Mouse (Mus musculus) testis, adult 2 months (tissue): Measurements from ENCODE around the gene Olfr288. TPM values are rescaled to one million over a fixed set of nuclear protein-coding genes. Genes with fewer than 3 reads are reported as not detected.
A peak's percentile ranks its signal among the peaks of the same experiment; 100 is the strongest.

ENCODE experiments used
- H3K27ac ChIP-seq: fragments of 200-500 bp; 2 replicates; pipeline ENCODE4 v1.5.1; 2012; ENCODE audit warnings: low read depth, low read length; ENCODE audit not compliant: control insufficient read depth, insufficient read depth
- H3K27me3 ChIP-seq: fragments of 200-500 bp; 2 replicates; pipeline ENCODE4 v1.6.1; 2012; ENCODE audit warnings: mild to moderate bottlenecking, low read length, moderate library complexity; ENCODE audit not compliant: control insufficient read depth, insufficient read depth
- H3K36me3 ChIP-seq: fragments of 200-500 bp; 2 replicates; pipeline ENCODE4 v1.6.1; 2012; ENCODE audit warnings: mild to moderate bottlenecking, low read length; ENCODE audit not compliant: control insufficient read depth, insufficient read depth
- H3K4me1 ChIP-seq: fragments of 200-500 bp; 2 replicates; pipeline ENCODE4 v1.6.1; 2012; ENCODE audit warnings: low read length; ENCODE audit not compliant: control insufficient read depth, insufficient read depth
- H3K4me3 ChIP-seq: fragments of 200-500 bp; 2 replicates; pipeline ENCODE4 v1.5.1; 2012; ENCODE audit warnings: low read depth, mild to moderate bottlenecking, low read length, moderate library complexity, mixed read lengths; ENCODE audit not compliant: control insufficient read depth
- CTCF ChIP-seq: fragments of 200-500 bp; IDR thresholded peaks from 2 replicates; pipeline ENCODE4 v1.5.1; 2012; ENCODE audit warnings: low read depth, mild to moderate bottlenecking, inconsistent platforms, low read length, moderate library complexity; ENCODE audit not compliant: control insufficient read depth, insufficient read depth, insufficient replicate concordance
- POLR2A ChIP-seq: fragments of 200-500 bp; IDR thresholded peaks from 2 replicates; pipeline ENCODE4 v1.6.1; 2012; ENCODE audit warnings: low read depth, mild to moderate bottlenecking, inconsistent platforms, low read length, moderate library complexity; ENCODE audit not compliant: control insufficient read depth
- polyA plus RNA-seq: library from polyadenylated mRNA; depleted of rRNA; stranded (reverse); fragments of >200 nt; gene quantifications from 2 replicates; pipeline ENCODE4 v1.2.3, GENCODE M21; 2012

Olfr288 gene
- polyA plus RNA-seq, 1 experiment = not detected

- TF ChIP-seq POLR2A (no peak), CTCF (no peak)
- Histone ChIP-seq H3K36me3 (no peaks in the 10 kb centered on the region), H3K27ac (no peak overlapping the region), H3K27me3 (no peaks in the 10 kb centered on the region), H3K4me1 (no peaks in the 10 kb centered on the region), H3K4me3 (no peak overlapping the region)
Measured at GRCm38 (mm10) chr15:98153625-98154024, 41.7 kb downstream of the Olfr288 start.

- Histone ChIP-seq H3K27ac (no peak overlapping the region), H3K4me1 (no peaks in the 10 kb centered on the region), H3K4me3 (no peak overlapping the region), H3K36me3 (no peaks in the 10 kb centered on the region), H3K27me3 (no peaks in the 10 kb centered on the region)
- TF ChIP-seq POLR2A (no peak), CTCF (no peak)
Measured at GRCm38 (mm10) chr15:98152916-98153315, 42.4 kb downstream of the Olfr288 start.

GRCm38 (mm10) chr15:98149166-98149602, 46.2 kb downstream of the Olfr288 start:
- Histone ChIP-seq H3K4me1 (peaks cover 4% of the 10 kb centered on the region), H3K27ac (no peak overlapping the region), H3K27me3 (no peaks in the 10 kb centered on the region), H3K36me3 (no peaks in the 10 kb centered on the region), H3K4me3 (no peak overlapping the region)
- no peak for TF ChIP-seq CTCF
- no peak for TF ChIP-seq POLR2A

GRCm38 (mm10) chr15:98148356-98148755, 47.0 kb downstream of the Olfr288 start:
- Histone ChIP-seq H3K27ac (no peak overlapping the region), H3K36me3 (no peaks in the 10 kb centered on the region), H3K27me3 (no peaks in the 10 kb centered on the region), H3K4me1 (peaks cover 4% of the 10 kb centered on the region), H3K4me3 (no peak overlapping the region)
- TF ChIP-seq POLR2A (no peak), CTCF (no peak)

- TF ChIP-seq CTCF (no peak), POLR2A (peak; percentile 91)
- H3K36me3 ChIP-seq = no peaks in the 10 kb centered on the region
- no peaks in the 10 kb centered on the region for H3K27me3 ChIP-seq
- peak overlapping the region; percentile 98 for H3K27ac ChIP-seq
- peaks cover 4% of the 10 kb centered on the region for H3K4me1 ChIP-seq
- H3K4me3 ChIP-seq = peak overlapping the region; percentile 92
Measured at GRCm38 (mm10) chr15:98145559-98146181, 49.7 kb downstream of the Olfr288 start.

- H3K36me3 ChIP-seq = no peaks in the 10 kb centered on the region
- TF ChIP-seq POLR2A (no peak), CTCF (no peak)
- H3K4me3 ChIP-seq = peak overlapping the region; percentile 92
- H3K27ac ChIP-seq = no peak overlapping the region
- H3K27me3 ChIP-seq = no peaks in the 10 kb centered on the region
- peaks cover 4% of the 10 kb centered on the region for H3K4me1 ChIP-seq
Measured at GRCm38 (mm10) chr15:98144861-98145507, 50.4 kb downstream of the Olfr288 start.

- no peak overlapping the region for H3K27ac ChIP-seq
- peaks cover 4% of the 10 kb centered on the region for H3K4me1 ChIP-seq
- no peak for TF ChIP-seq POLR2A
- no peaks in the 10 kb centered on the region for H3K36me3 ChIP-seq
- H3K4me3 ChIP-seq = no peak overlapping the region
- no peaks in the 10 kb centered on the region for H3K27me3 ChIP-seq
Measured at GRCm38 (mm10) chr15:98142515-98142914, 52.8 kb downstream of the Olfr288 start.

GRCm38 (mm10) chr15:98140809-98141208, 54.5 kb downstream of the Olfr288 start:
- H3K27me3 ChIP-seq = no peaks in the 10 kb centered on the region
- H3K4me1 ChIP-seq = peaks cover 4% of the 10 kb centered on the region
- H3K4me3 ChIP-seq = no peak overlapping the region
- H3K36me3 ChIP-seq = no peaks in the 10 kb centered on the region
- TF ChIP-seq POLR2A (no peak), CTCF (no peak)
- H3K27ac ChIP-seq = no peak overlapping the region
